Mouse (Mus musculus) megakaryocyte, embryonic 14.5 days (primary cell): Measurements from ENCODE around the gene Pkd1l1. TPM values are rescaled to one million over a fixed set of nuclear protein-coding genes. Genes with fewer than 3 reads are reported as not detected.

Experiments
- H3K27me3 ChIP-seq: replicated peaks from 2 replicates; pipeline ENCODE3; 2012; ENCODE audit warnings: inconsistent platforms
- H3K36me3 ChIP-seq: replicated peaks from 2 replicates; pipeline ENCODE3; 2012; ENCODE audit warnings: low read length, inconsistent platforms, mixed read lengths
- H3K4me1 ChIP-seq: 2 replicates; pipeline ENCODE4 v1.6.1; 2012; ENCODE audit warnings: inconsistent platforms
- H3K4me3 ChIP-seq: replicated peaks from 2 replicates; pipeline ENCODE3; 2012; ENCODE audit warnings: moderate library complexity, mild to moderate bottlenecking, inconsistent platforms
- H3K9me3 ChIP-seq: 2 replicates; pipeline ENCODE4 v1.6.1; 2012; ENCODE audit warnings: inconsistent platforms
- FLI1 ChIP-seq: IDR thresholded peaks from 2 replicates; pipeline ENCODE4 v1.6.1; 2012; ENCODE audit warnings: low read length, inconsistent platforms, mixed read lengths
- GATA1 ChIP-seq: IDR thresholded peaks from 3 replicates; pipeline ENCODE4 v1.6.1; 2012; ENCODE audit warnings: mixed read lengths, low read length, inconsistent platforms, borderline replicate concordance
- polyA plus RNA-seq: library from polyadenylated mRNA; stranded (reverse); fragments of >175 nt; gene quantifications from 2 replicates; pipeline ENCODE4 v1.2.3, GENCODE M21; 2012; ENCODE audit warnings: low replicate concordance; ENCODE audit not compliant: insufficient read depth

The Pkd1l1 gene
- polyA plus RNA-seq, 1 experiment, result not detected

DNA sequence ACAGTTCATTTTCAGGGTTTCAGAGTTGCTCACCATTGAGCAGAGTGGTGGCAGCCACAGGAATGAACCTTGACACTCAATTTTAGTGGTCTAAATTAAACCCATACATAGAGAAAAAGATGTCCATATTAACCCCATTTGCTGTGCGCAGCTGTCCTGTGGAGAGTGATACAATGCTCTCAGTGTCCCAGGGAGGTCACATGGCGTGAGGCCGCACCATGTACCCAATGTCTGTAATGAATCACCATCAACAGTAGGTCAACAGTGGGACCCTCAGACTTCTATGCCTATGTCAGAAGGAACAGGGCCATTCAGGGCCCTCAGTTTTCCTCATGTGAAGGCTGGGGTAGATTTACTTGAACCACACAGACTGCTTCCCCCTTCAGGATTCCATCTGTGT, 143.5 kb downstream of the Pkd1l1 start:
- TF ChIP-seq FLI1 (no peak), GATA1 (no peak)
- Histone ChIP-seq H3K4me3 (no peak overlapping the region), H3K27me3 (no peaks in the 10 kb centered on the region), H3K4me1 (no peaks in the 10 kb centered on the region), H3K36me3 (no peaks in the 10 kb centered on the region), H3K9me3 (no peaks in the 10 kb centered on the region)

DNA sequence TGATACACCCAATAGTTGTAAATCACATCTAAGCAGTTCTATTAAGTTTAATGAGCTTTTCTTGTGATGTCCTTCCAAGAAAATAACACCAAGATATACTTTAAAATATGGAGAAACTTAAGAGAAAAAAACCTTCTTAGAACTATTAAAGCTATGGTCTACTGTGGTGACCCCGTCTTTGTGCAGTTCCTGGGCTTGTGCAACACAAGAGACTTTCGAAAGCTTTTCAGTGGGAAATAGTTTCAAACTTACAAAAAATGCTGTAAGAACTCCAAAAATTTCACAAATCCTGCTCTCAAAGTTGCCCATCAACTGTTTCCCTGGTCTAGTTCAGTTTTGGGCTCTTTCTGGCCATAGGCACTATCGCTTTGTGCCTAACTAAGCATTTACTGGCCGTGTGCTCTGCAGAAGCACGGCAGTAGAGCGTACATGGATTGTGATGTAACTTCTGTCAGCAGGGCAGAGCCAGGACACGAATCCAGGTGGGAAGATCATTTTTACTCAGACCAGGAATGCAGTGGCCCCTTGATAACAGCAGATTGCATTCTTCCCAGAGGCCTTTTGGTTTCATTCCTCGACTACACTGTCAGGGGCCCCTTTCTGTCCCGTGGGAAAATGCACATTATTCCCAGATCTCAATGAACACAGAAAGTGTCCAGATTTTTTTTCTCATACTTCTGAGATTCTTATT, 144.1 kb downstream of the Pkd1l1 start:
- no peaks in the 10 kb centered on the region for H3K9me3 ChIP-seq
- no peak overlapping the region for H3K4me3 ChIP-seq
- no peaks in the 10 kb centered on the region for H3K36me3 ChIP-seq
- no peaks in the 10 kb centered on the region for H3K27me3 ChIP-seq
- TF ChIP-seq GATA1 (no peak), FLI1 (no peak)
- H3K4me1 ChIP-seq, result no peaks in the 10 kb centered on the region

DNA sequence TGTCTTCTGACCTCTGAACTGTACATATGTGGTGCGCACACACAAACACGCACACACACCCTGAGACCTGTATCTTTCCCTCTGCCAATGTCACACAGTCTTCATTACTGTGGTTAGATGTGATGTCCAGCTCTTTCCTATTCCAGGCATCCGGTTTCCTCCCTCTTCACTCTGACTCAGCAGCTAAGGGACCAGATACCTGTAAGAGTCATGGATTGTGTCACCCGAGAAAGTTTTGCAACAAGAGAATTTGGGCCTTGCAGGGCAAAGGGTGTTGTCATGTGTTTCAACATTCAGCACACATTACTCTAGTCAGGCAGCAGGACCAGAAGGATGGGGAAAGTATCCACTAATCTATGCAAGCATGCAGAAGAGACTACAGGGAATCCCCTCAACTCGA, 146.5 kb downstream of the Pkd1l1 start:
- Histone ChIP-seq H3K4me1 (no peaks in the 10 kb centered on the region), H3K36me3 (no peaks in the 10 kb centered on the region), H3K4me3 (no peak overlapping the region), H3K27me3 (no peaks in the 10 kb centered on the region), H3K9me3 (no peaks in the 10 kb centered on the region)
- TF ChIP-seq FLI1 (no peak), GATA1 (no peak)

DNA sequence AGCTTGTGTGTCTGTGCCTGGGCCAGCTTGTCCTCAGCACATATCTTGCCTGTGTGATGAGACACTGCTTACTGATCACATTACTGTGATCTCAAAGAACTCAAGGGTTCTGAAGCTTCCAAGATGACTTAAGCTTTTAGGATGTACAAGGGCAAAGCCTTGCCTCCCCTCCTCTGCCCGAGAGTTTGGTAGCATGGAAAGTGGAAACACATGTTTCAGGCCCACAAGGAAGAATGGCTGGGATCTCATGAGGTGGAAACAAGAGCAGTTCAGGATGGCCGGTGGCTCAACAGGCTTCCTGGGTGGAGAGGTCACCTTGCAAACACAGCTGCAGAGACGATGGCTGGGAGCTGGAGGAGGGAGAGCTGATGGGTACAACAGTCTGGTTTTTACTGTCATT, 147.0 kb downstream of the Pkd1l1 start:
- TF ChIP-seq GATA1, result no peak
- no peak for TF ChIP-seq FLI1
- H3K4me1 ChIP-seq, result no peaks in the 10 kb centered on the region
- H3K4me3 ChIP-seq, result no peak overlapping the region
- no peaks in the 10 kb centered on the region for H3K36me3 ChIP-seq
- H3K27me3 ChIP-seq, result no peaks in the 10 kb centered on the region
- H3K9me3 ChIP-seq, result no peaks in the 10 kb centered on the region

DNA sequence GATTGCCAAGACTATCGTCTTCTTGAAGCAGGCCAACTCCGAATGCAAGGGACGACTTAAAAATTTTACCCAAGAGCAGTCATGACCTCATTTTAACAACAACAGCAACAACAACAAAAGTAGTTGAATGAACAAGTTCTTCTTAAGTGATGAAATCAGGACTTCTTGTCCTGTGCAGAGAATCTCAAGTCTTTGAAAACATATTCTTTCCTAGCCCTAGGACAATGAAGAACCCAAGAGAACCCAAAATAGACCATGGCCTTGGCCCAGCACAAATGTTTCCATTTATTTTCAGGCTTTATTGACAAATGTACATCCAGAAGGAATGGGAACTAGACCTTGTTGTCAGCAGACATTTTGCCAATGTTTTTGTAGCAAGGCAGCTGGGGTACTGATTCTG, 147.7 kb downstream of the Pkd1l1 start:
- H3K27me3 ChIP-seq, result no peaks in the 10 kb centered on the region
- TF ChIP-seq FLI1 (no peak), GATA1 (no peak)

DNA sequence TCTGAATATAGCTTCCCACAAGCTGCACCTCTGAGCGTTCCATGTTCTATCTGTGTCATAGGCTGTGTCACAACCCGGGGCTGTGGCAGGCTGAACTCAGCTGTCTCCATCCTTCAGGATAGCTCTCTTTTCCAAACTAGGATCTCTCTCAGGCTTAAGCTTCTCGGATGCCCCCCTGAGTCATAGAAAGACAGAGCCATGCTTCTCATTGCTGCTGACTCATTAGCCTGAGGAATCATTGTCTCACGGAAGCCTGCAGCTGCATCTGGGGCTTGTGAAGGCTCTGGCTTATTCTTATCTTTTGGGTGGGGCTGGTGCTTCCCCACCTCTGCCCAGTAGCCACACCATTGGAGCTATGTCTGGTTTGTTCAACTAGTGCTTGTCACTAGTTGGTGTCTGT, 151.7 kb downstream of the Pkd1l1 start:
- H3K4me3 ChIP-seq, result no peak overlapping the region
- peaks cover 3% of the 10 kb centered on the region; the same call in 1 of the 2 replicates for H3K9me3 ChIP-seq
- H3K36me3 ChIP-seq, result no peaks in the 10 kb centered on the region
- TF ChIP-seq GATA1 (no peak), FLI1 (no peak)
- H3K4me1 ChIP-seq, result no peaks in the 10 kb centered on the region
- H3K27me3 ChIP-seq, result no peaks in the 10 kb centered on the region

More for the DNA sequence above, 147.7 kb downstream of the Pkd1l1 start:
- Histone ChIP-seq H3K4me3 (no peak overlapping the region), H3K9me3 (no peaks in the 10 kb centered on the region), H3K36me3 (no peaks in the 10 kb centered on the region), H3K4me1 (no peaks in the 10 kb centered on the region)

DNA sequence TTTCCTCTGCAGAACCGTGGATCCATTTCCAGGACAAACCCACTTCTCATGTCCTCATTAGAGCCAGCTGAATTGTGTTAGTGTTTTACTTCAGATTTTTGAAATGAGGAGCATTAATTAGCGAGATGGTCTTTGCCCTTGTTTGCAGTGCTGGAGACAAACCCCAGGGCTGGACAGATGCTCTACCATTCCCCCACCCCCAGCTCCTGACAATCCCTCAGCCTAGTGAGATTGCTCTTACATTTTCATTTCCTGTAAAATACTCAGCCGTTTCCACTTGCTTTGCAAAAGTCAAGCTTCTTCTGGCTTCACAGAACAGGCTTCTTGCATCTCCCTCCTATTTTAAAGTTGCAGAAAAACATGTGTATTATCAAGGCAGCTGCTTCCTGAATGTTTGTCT, 155.7 kb downstream of the Pkd1l1 start:
- Histone ChIP-seq H3K27me3 (no peaks in the 10 kb centered on the region), H3K36me3 (no peaks in the 10 kb centered on the region), H3K4me1 (no peaks in the 10 kb centered on the region), H3K9me3 (peaks cover 3% of the 10 kb centered on the region; the same call in 1 of the 2 replicates), H3K4me3 (no peak overlapping the region)
- TF ChIP-seq FLI1 (no peak), GATA1 (no peak)

DNA sequence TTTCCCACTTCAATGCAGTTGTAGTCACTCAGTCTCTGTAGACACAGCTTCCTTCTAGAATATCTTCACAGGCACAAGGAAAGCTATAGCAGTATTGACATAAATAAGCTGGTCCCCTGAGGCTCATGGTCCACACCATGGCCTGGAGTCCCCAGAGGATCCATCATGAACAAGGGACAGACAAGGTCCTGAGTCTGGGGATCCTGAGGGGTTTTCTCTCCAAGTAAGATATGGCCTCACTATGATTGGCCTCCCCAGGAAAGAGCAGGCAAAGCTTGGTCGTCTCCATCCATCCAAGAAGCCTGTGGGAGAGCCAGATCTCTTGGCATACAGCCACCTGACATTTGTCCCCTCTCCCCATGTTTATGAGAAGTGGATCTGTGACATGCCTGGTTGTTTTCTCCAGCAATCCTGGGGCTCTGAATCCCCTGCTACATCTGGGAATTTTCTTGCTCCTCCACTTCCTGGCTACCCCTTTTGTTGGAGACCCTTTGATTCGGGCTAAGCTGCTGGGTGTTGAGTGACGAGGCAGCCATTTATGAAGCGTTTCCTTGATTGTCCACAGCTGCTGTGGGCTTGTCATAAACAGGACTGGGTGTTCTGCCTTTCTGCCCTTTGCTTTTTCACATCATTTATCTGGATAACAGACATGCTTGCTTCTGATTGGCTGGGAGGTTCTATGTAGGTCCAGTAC, 158.8 kb downstream of the Pkd1l1 start:
- TF ChIP-seq GATA1, result no peak
- H3K4me1 ChIP-seq, result no peaks in the 10 kb centered on the region
- no peak overlapping the region for H3K4me3 ChIP-seq
- H3K36me3 ChIP-seq, result no peaks in the 10 kb centered on the region
- peaks cover 4% of the 10 kb centered on the region for H3K27me3 ChIP-seq
- peaks cover 3% of the 10 kb centered on the region; the same call in 1 of the 2 replicates for H3K9me3 ChIP-seq

DNA sequence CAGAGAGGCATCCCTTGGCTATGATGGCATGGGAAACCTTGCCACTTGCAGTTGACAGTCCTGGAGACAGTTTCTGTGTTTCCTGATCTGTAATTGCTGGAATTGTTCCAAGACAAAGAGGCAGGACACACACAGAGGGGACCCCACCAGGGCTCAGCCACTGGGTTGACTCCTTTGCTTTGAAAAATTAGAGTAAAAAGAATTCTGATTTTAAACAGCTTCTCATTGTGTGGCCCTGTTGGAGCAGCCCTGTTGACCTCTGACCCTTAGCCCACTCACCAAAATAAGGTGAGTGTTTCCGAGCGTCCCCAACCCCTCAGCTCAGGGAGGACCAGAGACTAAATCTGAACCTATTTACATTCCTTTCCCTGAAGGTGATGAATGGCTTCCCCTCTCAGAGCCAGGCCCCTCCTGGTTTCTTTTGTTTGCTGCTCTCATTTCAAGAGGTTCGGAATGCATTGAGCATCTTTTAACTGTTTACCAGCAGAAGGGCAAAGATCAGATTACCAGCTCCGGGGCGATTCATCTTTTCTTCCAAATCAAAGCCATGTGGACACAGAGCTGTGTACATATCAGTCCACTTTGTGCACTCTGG, 161.5 kb downstream of the Pkd1l1 start:
- no peaks in the 10 kb centered on the region for H3K4me1 ChIP-seq
- H3K36me3 ChIP-seq, result no peaks in the 10 kb centered on the region
- no peak overlapping the region for H3K4me3 ChIP-seq
- H3K27me3 ChIP-seq, result peaks cover 4% of the 10 kb centered on the region
- no peak for TF ChIP-seq GATA1
- TF ChIP-seq FLI1, result no peak
- no peaks in the 10 kb centered on the region for H3K9me3 ChIP-seq

DNA sequence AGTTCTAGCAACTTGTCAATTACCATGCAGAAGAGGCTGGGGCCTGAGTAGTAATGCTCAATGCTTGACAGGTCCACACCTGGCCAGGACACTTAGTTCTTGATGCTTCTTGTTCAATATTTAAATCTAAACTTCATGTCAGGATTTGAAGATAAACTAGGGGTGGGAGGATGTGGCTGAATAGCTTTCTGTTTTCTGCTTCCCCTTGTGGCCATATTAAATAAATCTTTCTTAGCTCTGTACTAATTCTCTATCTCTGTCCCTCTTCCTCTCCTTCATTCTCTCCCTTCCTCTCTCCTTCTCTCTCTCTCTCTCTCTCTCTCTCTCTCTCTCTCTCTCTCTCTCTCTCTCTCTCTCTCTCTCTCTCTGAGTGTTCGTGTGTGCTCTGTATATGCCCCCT, 163.4 kb downstream of the Pkd1l1 start:
- Histone ChIP-seq H3K36me3 (no peaks in the 10 kb centered on the region), H3K4me3 (no peak overlapping the region), H3K4me1 (no peaks in the 10 kb centered on the region), H3K27me3 (peaks cover 4% of the 10 kb centered on the region), H3K9me3 (no peaks in the 10 kb centered on the region)
- TF ChIP-seq GATA1, result no peak
- no peak for TF ChIP-seq FLI1
